Mouse (Mus musculus): ENCODE results near the gene Tpst2.

DNA sequence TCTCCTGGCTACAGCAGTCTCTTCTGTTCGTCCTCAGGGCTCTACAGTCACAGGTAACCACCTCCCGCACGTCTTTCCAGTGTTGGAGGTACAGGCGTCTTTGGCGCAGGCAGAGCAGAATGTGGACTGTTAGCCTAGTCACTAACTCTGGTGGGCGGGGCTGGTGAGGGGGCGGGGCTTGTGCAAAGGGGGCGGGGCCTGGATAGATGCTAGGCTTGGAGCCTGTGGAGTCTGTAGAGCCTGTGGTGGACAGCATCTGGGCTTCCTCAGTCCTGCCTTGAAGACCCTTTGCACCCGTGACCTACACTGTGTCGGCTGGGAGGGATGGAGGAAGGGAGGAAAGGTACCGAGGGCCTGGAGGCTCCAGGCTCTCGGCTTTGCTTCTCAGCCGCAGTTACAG, 79.4 kb downstream of the Tpst2 start, which contains the start of gene Gm6583:
- TF ChIP-seq CTCF (IDR thresholded peaks at IDR 0.05; ENCODE audit: low read depth) (no peak), EP300 (IDR thresholded peaks at IDR 0.05; ENCODE audit: low read depth) (no peak)
